In the genomic region with DNA sequence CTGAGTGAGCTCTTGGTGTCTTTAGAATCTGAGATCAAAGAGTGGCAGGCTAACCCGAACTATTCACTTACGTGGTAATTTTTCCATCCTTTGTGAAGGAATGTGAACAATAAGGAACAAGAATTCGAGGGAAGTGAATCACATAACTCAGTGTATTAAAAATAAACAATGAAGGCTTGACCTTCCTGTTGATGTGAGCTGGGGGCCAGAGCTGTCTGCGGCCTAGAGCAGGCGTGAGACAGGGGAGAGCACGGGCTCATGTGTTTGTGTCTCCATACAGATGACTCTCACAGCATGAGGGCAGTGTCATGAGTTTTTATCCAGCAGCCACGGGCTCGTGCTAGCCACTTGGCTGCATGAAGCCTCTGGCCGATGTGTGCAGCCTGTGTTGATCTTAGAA, we compare ENCODE assay signal across 12 mouse cellular contexts. TPM values are rescaled to one million over a fixed set of nuclear protein-coding genes. Genes with fewer than 3 reads are reported as not detected.
DNase-seq lines count a peak whose midpoint lies in the region; ATAC-seq and TF ChIP-seq lines count a peak whose summit lies in the region.
"Had no signal": no experiment of that assay in that cellular context is flagged by ENCODE, and none has a peak within 500 bp of the region (broad histone marks: within the 10 kb centered on the region; RNA-seq: fewer than 3 reads in every experiment).

No protein-coding gene starts in this region.

- ATAC-seq in midbrain, embryonic 13.5 days, result no peak
- no peak for ATAC-seq in midbrain, embryonic 11.5 days (ENCODE audit: low FRiP score)
- ATAC-seq: CD4-positive, CD25-positive, alpha-beta regulatory T cell, adult 4 months; forebrain, embryonic 15.5 days; liver, embryonic 12.5 days had no signal

- intact Hi-C loops in gastrocnemius, adult 2 months (cut with DNase I), result no loop called here

- 0 out of 2 replicates have a peak overlapping the region, but pooled peaks have one; percentile 11 for H3K4me3 ChIP-seq in gastrocnemius, adult 2 months
- no peak overlapping the region for H3K4me3 ChIP-seq in midbrain, embryonic 13.5 days (replicated peaks)
- no peak overlapping the region for H3K4me3 ChIP-seq in midbrain, embryonic 11.5 days (ENCODE audit: low read depth, low read length)
- H3K4me3 ChIP-seq: forebrain, embryonic 15.5 days; liver, embryonic 12.5 days had no signal

- H3K27me3 ChIP-seq in midbrain, embryonic 13.5 days, result no peaks in the 10 kb centered on the region
- no peaks in the 10 kb centered on the region for H3K27me3 ChIP-seq in midbrain, embryonic 11.5 days (ENCODE audit: control insufficient read depth, insufficient read depth, low read length)
- H3K27me3 ChIP-seq: forebrain, embryonic 15.5 days; liver, embryonic 12.5 days had no signal

- H3K4me2 ChIP-seq in midbrain, embryonic 13.5 days (replicated peaks), result no peak overlapping the region
- no peak overlapping the region for H3K4me2 ChIP-seq in midbrain, embryonic 11.5 days
- H3K4me2 ChIP-seq: forebrain, embryonic 15.5 days; liver, embryonic 12.5 days had no signal

- no peaks in the 10 kb centered on the region for H3K36me3 ChIP-seq in midbrain, embryonic 13.5 days
- no peaks in the 10 kb centered on the region for H3K36me3 ChIP-seq in midbrain, embryonic 11.5 days (ENCODE audit: control insufficient read depth, insufficient read depth, low read length)
- H3K36me3 ChIP-seq: forebrain, embryonic 15.5 days; liver, embryonic 12.5 days had no signal

- TF ChIP-seq CTCF in gastrocnemius, adult 2 months (IDR thresholded peaks at IDR 0.05), result no peak

- 21% methylated on average over 9 of the region's 9 CpGs for WGBS in midbrain, embryonic 13.5 days
- 36% methylated on average over 9 of the region's 9 CpGs for WGBS in midbrain, embryonic 11.5 days

- no peaks in the 10 kb centered on the region for H3K9me3 ChIP-seq in midbrain, embryonic 13.5 days
- H3K9me3 ChIP-seq in midbrain, embryonic 11.5 days (ENCODE audit: control insufficient read depth, low read length), result no peaks in the 10 kb centered on the region
- H3K9me3 ChIP-seq: forebrain, embryonic 15.5 days; liver, embryonic 12.5 days had no signal

- H3K27ac ChIP-seq in gastrocnemius, adult 2 months, result peak overlapping the region; percentile 85
- H3K27ac ChIP-seq in midbrain, embryonic 13.5 days, result peak overlapping the region; percentile 2; the same call in 1 of the 2 replicates
- H3K27ac ChIP-seq in midbrain, embryonic 11.5 days (ENCODE audit: low read depth, low read length), result no peak overlapping the region
- H3K27ac ChIP-seq: forebrain, embryonic 15.5 days; liver, embryonic 12.5 days had no signal

- DNase-seq in gastrocnemius, adult 2 months, result no peak
- no peak for DNase-seq in gastrocnemius, adult 8-10 months (ENCODE audit: low spot score in 2 of 2)
- no peak for DNase-seq in midbrain, embryonic 11.5 days (ENCODE audit: low spot score, missing footprints)
- peak; percentile 64 for DNase-seq in kidney, postnatal 10 days
- peak; percentile 13 for DNase-seq in retina, embryonic 14.5 days (ENCODE audit: low spot score)
- no peak for DNase-seq in cerebellum, postnatal 25 days
- no peak for DNase-seq in right cerebral cortex, adult 2 months (ENCODE audit: low spot score in 2 of 2)
- DNase-seq: cerebellum, adult 11-12 months had no signal

- no peak overlapping the region for H3K9ac ChIP-seq in midbrain, embryonic 13.5 days (replicated peaks)
- no peak overlapping the region for H3K9ac ChIP-seq in midbrain, embryonic 11.5 days (ENCODE audit: low read length)
- H3K9ac ChIP-seq: forebrain, embryonic 15.5 days; liver, embryonic 12.5 days had no signal

- H3K4me1 ChIP-seq in midbrain, embryonic 13.5 days (replicated peaks), result peaks cover 15% of the 10 kb centered on the region
- H3K4me1 ChIP-seq in midbrain, embryonic 11.5 days (ENCODE audit: control insufficient read depth, insufficient read depth, low read length), result peaks cover 5% of the 10 kb centered on the region
- H3K4me1 ChIP-seq: liver, embryonic 12.5 days had no signal

RNA-seq across cellular contexts. Expression of gene Uaca, which starts 54.4 kb away (rescaled TPM):
- 100 to 1,000 TPM; 119 to 145 TPM for total RNA-seq in gastrocnemius, adult 2 months (2021)
- total RNA-seq in gastrocnemius, adult 8-10 months (2022), result 100 to 1,000 TPM; 122 to 163 (median 140) TPM
- polyA plus RNA-seq in midbrain, embryonic 13.5 days (2015; fragmentation: Nextera tagmentation; extraction: Ambion mirVana), result 17.5 and 22.0 TPM in 2 replicates
- polyA plus RNA-seq in midbrain, embryonic 11.5 days (2014; fragmentation: Nextera tagmentation; extraction: Ambion mirVana), result 26.7 and 27.9 TPM in 2 replicates
- polyA plus RNA-seq: CD4-positive, CD25-positive, alpha-beta regulatory T cell, adult 4 months had no signal

Comparison
In these comparisons a context has a peak if more than half of its experiments do, and no peak if none do; other contexts are left out.
1. DNase-seq: peak in kidney, postnatal 10 days (single experiment) and retina, embryonic 14.5 days (single experiment); none in gastrocnemius, adult 2 months (single experiment), gastrocnemius, adult 8-10 months (0 of 2), midbrain, embryonic 11.5 days (single experiment), cerebellum, postnatal 25 days (0 of 2) and right cerebral cortex, adult 2 months (0 of 2).